In genomic region chr9:100446059-100446686, GRCm38 (mm10) we compare ENCODE assay signal across 8 mouse cellular contexts. TPM values are rescaled to one million over a fixed set of nuclear protein-coding genes. Genes with fewer than 3 reads are reported as not detected.
DNase-seq lines count a peak whose midpoint lies in the region; ATAC-seq and TF ChIP-seq lines count a peak whose summit lies in the region.

No protein-coding gene starts in this region.

- peaks cover 41% of the 10 kb centered on the region for H3K27me3 ChIP-seq in E14TG2a.4 (ENCODE audit: insufficient read depth, low read length)
- peaks cover 3% of the 10 kb centered on the region for H3K27me3 ChIP-seq in heart, embryonic 11.5 days (ENCODE audit: control insufficient read depth, insufficient read depth, low read length)
- no peaks in the 10 kb centered on the region for H3K27me3 ChIP-seq in kidney, postnatal 0 days (ENCODE audit: insufficient read depth, low read length)
- peaks cover 20% of the 10 kb centered on the region for H3K27me3 ChIP-seq in liver, embryonic 12.5 days (replicated peaks)
- no peaks in the 10 kb centered on the region; the same call in 1 of the 2 replicates for H3K27me3 ChIP-seq in stomach, embryonic 16.5 days (ENCODE audit: control insufficient read depth, insufficient read depth, low read length)

- H3K9ac ChIP-seq in heart, embryonic 11.5 days (ENCODE audit: low read depth, low read length) = peak overlapping the region; percentile 54; the same call in 1 of the 2 replicates
- H3K9ac ChIP-seq in kidney, postnatal 0 days (ENCODE audit: low read depth, low read length) = peak overlapping the region; percentile 14; the same call in 1 of the 2 replicates
- H3K9ac ChIP-seq in liver, embryonic 12.5 days = peak overlapping the region; percentile 57
- H3K9ac ChIP-seq in stomach, embryonic 16.5 days (ENCODE audit: low read length) = peak overlapping the region; percentile 65

- no peak overlapping the region for H3K27ac ChIP-seq in embryonic fibroblast, embryonic 13.5 days (ENCODE audit: insufficient read depth, low read length)
- H3K27ac ChIP-seq in heart, embryonic 11.5 days (ENCODE audit: low read depth, low read length) = no peak overlapping the region
- no peak overlapping the region for H3K27ac ChIP-seq in kidney, postnatal 0 days
- no peak overlapping the region for H3K27ac ChIP-seq in liver, embryonic 12.5 days
- peak overlapping the region; percentile 39; the same call in 1 of the 2 replicates for H3K27ac ChIP-seq in stomach, embryonic 16.5 days (ENCODE audit: low read length)

- peaks cover 15% of the 10 kb centered on the region for H3K4me1 ChIP-seq in E14TG2a.4 (replicated peaks; ENCODE audit: low read depth, low read length)
- H3K4me1 ChIP-seq in embryonic fibroblast, embryonic 13.5 days (ENCODE audit: control insufficient read depth, insufficient read depth, low read length) = no peaks in the 10 kb centered on the region
- no peaks in the 10 kb centered on the region for H3K4me1 ChIP-seq in heart, embryonic 11.5 days (ENCODE audit: control insufficient read depth, insufficient read depth, low read length)
- no peaks in the 10 kb centered on the region for H3K4me1 ChIP-seq in kidney, postnatal 0 days (replicated peaks; ENCODE audit: insufficient read depth, low read length)
- H3K4me1 ChIP-seq in liver, embryonic 12.5 days = peaks cover 4% of the 10 kb centered on the region; the same call in 1 of the 2 replicates
- H3K4me1 ChIP-seq in stomach, embryonic 16.5 days (ENCODE audit: control insufficient read depth, insufficient read depth, low read length) = no peaks in the 10 kb centered on the region

- peak overlapping the region; percentile 82 for H3K4me3 ChIP-seq in E14TG2a.4 (replicated peaks; ENCODE audit: low read length)
- peak overlapping the region; percentile 26 for H3K4me3 ChIP-seq in embryonic fibroblast, embryonic 13.5 days (ENCODE audit: insufficient read depth, low read length)
- peak overlapping the region; percentile 54 for H3K4me3 ChIP-seq in heart, embryonic 11.5 days (ENCODE audit: low read depth, low read length)
- peak overlapping the region; percentile 34 for H3K4me3 ChIP-seq in kidney, postnatal 0 days (replicated peaks; ENCODE audit: low read depth, low read length)
- H3K4me3 ChIP-seq in liver, embryonic 12.5 days = peak overlapping the region; percentile 61
- peak overlapping the region; percentile 58 for H3K4me3 ChIP-seq in stomach, embryonic 16.5 days (replicated peaks; ENCODE audit: low read length)

- ATAC-seq in heart, embryonic 11.5 days (replicated peaks; ENCODE audit: insufficient number of reproducible peaks, low FRiP score, low TSS enrichment) = peak; percentile 65; the same call in 1 of the 2 replicates
- peak; percentile 75 for ATAC-seq in kidney, postnatal 0 days (replicated peaks; ENCODE audit: low FRiP score, low read depth)
- peak; percentile 75 for ATAC-seq in liver, embryonic 12.5 days
- ATAC-seq in stomach, embryonic 16.5 days (ENCODE audit: insufficient read depth, low FRiP score) = peak; percentile 86

- peak; percentile 85 for DNase-seq in brain, adult 2 months (ENCODE audit: low read depth, low spot score)
- DNase-seq in kidney, postnatal 0 days (ENCODE audit: low spot score) = peak; percentile 88
- DNase-seq in naive thymus-derived CD4-positive, alpha-beta T cell, adult 2 months (ENCODE audit: low read depth) = peak; percentile 81

- peak; percentile 97 for TF ChIP-seq CTCF in E14TG2a.4 (conservative IDR thresholded peaks at IDR 0.05; ENCODE audit: low read length)
- TF ChIP-seq CTCF in embryonic fibroblast, embryonic 13.5 days (IDR thresholded peaks at IDR 0.05; ENCODE audit: borderline replicate concordance, insufficient read depth, low read length) = peak; percentile 73
- TF ChIP-seq CTCF in kidney, postnatal 0 days (IDR thresholded peaks at IDR 0.05; ENCODE audit: low read depth) = peak; percentile 79

- peak overlapping the region; percentile 82 for H3K4me2 ChIP-seq in heart, embryonic 11.5 days
- H3K4me2 ChIP-seq in kidney, postnatal 0 days (ENCODE audit: low read length) = peak overlapping the region; percentile 71
- peak overlapping the region; percentile 87 for H3K4me2 ChIP-seq in liver, embryonic 12.5 days
- peak overlapping the region; percentile 97 for H3K4me2 ChIP-seq in stomach, embryonic 16.5 days (ENCODE audit: low read depth, low read length)

- WGBS in heart, embryonic 11.5 days (ENCODE audit: insufficient replicate concordance) = under 1% methylated on average over 32 of the region's 32 CpGs
- under 1% methylated on average over 32 of the region's 32 CpGs for WGBS in kidney, postnatal 0 days
- under 1% methylated on average over 31 of the region's 32 CpGs for WGBS in liver, embryonic 12.5 days (ENCODE audit: insufficient replicate concordance)
- WGBS in stomach, embryonic 16.5 days = under 1% methylated on average over 32 of the region's 32 CpGs

- H3K36me3 ChIP-seq in E14TG2a.4 (ENCODE audit: insufficient read depth, low read length) = no peaks in the 10 kb centered on the region
- no peaks in the 10 kb centered on the region for H3K36me3 ChIP-seq in heart, embryonic 11.5 days (ENCODE audit: control insufficient read depth, insufficient read depth, low read length)
- no peaks in the 10 kb centered on the region for H3K36me3 ChIP-seq in kidney, postnatal 0 days (ENCODE audit: insufficient read depth, low read length)
- no peaks in the 10 kb centered on the region for H3K36me3 ChIP-seq in liver, embryonic 12.5 days
- no peaks in the 10 kb centered on the region for H3K36me3 ChIP-seq in stomach, embryonic 16.5 days (ENCODE audit: control insufficient read depth, insufficient read depth, low read length)

- no peaks in the 10 kb centered on the region for H3K9me3 ChIP-seq in E14TG2a.4 (ENCODE audit: low read length)
- H3K9me3 ChIP-seq in heart, embryonic 11.5 days (replicated peaks; ENCODE audit: control insufficient read depth, low read length) = no peaks in the 10 kb centered on the region
- no peaks in the 10 kb centered on the region for H3K9me3 ChIP-seq in kidney, postnatal 0 days (replicated peaks; ENCODE audit: low read length)
- no peaks in the 10 kb centered on the region for H3K9me3 ChIP-seq in liver, embryonic 12.5 days (replicated peaks)
- H3K9me3 ChIP-seq in stomach, embryonic 16.5 days (replicated peaks; ENCODE audit: control insufficient read depth, low read length) = no peaks in the 10 kb centered on the region

- no peak for TF ChIP-seq POLR2A in embryonic fibroblast, embryonic 13.5 days (IDR thresholded peaks at IDR 0.05; ENCODE audit: low read depth, low read length)

RNA-seq across cellular contexts. Expression of gene Il20rb, which starts 40.4 kb away (rescaled TPM):
- polyA plus RNA-seq in embryonic fibroblast, embryonic 13.5 days (2011; ENCODE audit: insufficient read length, low read depth, missing spikeins) = 1.5 and 1.9 TPM in 2 replicates
- 0.39 and 0.89 TPM in 2 replicates for polyA plus RNA-seq in heart, embryonic 11.5 days (2014; fragmentation: Nextera tagmentation; extraction: Ambion mirVana)
- polyA plus RNA-seq in kidney, postnatal 0 days (2015; fragmentation: Nextera tagmentation; extraction: Ambion mirVana) = 1.4 and 1.7 TPM in 2 replicates
- polyA plus RNA-seq in liver, embryonic 12.5 days (2016; fragmentation: Nextera tagmentation; extraction: Ambion mirVana) = 0.42 and 0.43 TPM in 2 replicates
- 1.1 and 1.7 TPM in 2 replicates for polyA plus RNA-seq in stomach, embryonic 16.5 days (2015; fragmentation: Nextera tagmentation; extraction: Ambion mirVana)

Comparison
In these comparisons a context has a peak if more than half of its experiments do, and no peak if none do; other contexts are left out.
1. H3K4me3 ChIP-seq: peak in every context shown above with its lines; median percentile 82 in E14TG2a.4; 61 in liver, embryonic 12.5 days; 58 in stomach, embryonic 16.5 days; 54 in heart, embryonic 11.5 days; 34 in kidney, postnatal 0 days; 26 in embryonic fibroblast, embryonic 13.5 days.
2. H3K9ac ChIP-seq: peak in every context shown above with its lines; median percentile 65 in stomach, embryonic 16.5 days; 57 in liver, embryonic 12.5 days; 54 in heart, embryonic 11.5 days; 14 in kidney, postnatal 0 days.